Mouse (Mus musculus): ENCODE measurements around the gene Slc39a13. TPM values are rescaled to one million over a fixed set of nuclear protein-coding genes. Genes with fewer than 3 reads are reported as not detected.
"Not testable (repeated sequence)": the region's sequence is repeated elsewhere in the genome, so short reads cannot be mapped to it uniquely, and the experiment has no call there.

Slc39a13 gene
- polyA plus RNA-seq, 1 experiment from 2014 or later: 19.1 TPM

DNA sequence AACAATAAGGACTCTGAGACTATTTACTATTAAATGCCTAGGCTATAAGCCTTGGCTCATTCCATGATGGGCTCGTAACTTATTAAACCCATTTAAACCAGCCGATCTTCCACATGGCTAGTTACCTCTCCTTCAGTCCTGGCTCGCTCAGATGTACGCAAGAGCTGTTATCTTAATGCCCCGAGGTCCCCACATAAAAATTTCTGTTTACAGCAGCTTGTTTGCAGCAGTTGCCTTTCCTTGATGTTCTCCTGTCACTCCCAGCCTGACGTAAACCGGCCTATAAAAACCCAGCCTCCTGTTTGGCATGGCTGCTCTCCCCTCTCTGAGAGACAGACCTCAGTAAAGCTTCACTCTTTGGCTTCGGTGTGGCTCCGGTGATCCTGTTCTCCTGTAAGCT lies 22.9 kb downstream of the Slc39a13 start:
- Histone ChIP-seq H3K27me3 (ENCODE audit: control insufficient read depth, insufficient read depth, low read length) (no peaks in the 10 kb centered on the region), H3K4me1 (replicated peaks; ENCODE audit: control insufficient read depth, insufficient read depth) (no peaks in the 10 kb centered on the region), H3K4me2 (replicated peaks; ENCODE audit: low read depth) (no peak overlapping the region), H3K9ac (ENCODE audit: low read length) (no peak overlapping the region), H3K27ac (replicated peaks) (no peak overlapping the region), H3K9me3 (ENCODE audit: control insufficient read depth, low read length) (no peaks in the 10 kb centered on the region), H3K36me3 (ENCODE audit: control insufficient read depth, insufficient read depth, low read length) (no peaks in the 10 kb centered on the region), H3K4me3 (ENCODE audit: low read depth, low read length) (no peak overlapping the region)
- DNase-seq (ENCODE audit: low spot score) (no peak), ATAC-seq (ENCODE audit: low FRiP score, low TSS enrichment) (no peak)
- WGBS: 82% methylated on average over 9 of the region's 9 CpGs
- TF ChIP-seq EP300 (optimal IDR thresholded peaks at IDR 0.05) (no peak), CTCF (IDR thresholded peaks at IDR 0.05; ENCODE audit: low read depth) (no peak)

DNA sequence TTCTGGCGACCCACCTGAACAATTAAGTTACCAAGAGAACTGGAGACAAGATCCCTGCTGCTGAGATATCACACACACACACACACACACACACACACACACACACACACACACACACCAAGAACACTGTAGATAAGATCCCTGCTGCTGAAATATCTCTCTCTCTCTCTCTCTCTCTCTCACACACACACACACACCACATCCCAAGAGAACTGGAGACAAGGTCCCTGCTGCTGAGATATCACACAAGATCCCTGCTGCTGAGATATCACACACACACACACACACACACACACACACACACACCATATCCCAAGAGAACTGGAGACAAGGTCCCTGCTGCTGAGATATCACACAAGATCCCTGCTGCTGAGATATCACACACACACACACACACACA lies 24.4 kb downstream of the Slc39a13 start:
- H3K27ac ChIP-seq (replicated peaks); H3K4me3 ChIP-seq (ENCODE audit: low read depth, low read length); ATAC-seq (ENCODE audit: low FRiP score, low TSS enrichment); H3K4me2 ChIP-seq (replicated peaks; ENCODE audit: low read depth); H3K4me1 ChIP-seq (replicated peaks; ENCODE audit: control insufficient read depth, insufficient read depth); H3K36me3 ChIP-seq (ENCODE audit: control insufficient read depth, insufficient read depth, low read length); H3K9ac ChIP-seq (ENCODE audit: low read length); H3K27me3 ChIP-seq (ENCODE audit: control insufficient read depth, insufficient read depth, low read length); H3K9me3 ChIP-seq (ENCODE audit: control insufficient read depth, low read length); DNase-seq (ENCODE audit: low spot score): not testable (repeated sequence)
- WGBS: 94% methylated on average over 1 of the region's 1 CpGs

DNA sequence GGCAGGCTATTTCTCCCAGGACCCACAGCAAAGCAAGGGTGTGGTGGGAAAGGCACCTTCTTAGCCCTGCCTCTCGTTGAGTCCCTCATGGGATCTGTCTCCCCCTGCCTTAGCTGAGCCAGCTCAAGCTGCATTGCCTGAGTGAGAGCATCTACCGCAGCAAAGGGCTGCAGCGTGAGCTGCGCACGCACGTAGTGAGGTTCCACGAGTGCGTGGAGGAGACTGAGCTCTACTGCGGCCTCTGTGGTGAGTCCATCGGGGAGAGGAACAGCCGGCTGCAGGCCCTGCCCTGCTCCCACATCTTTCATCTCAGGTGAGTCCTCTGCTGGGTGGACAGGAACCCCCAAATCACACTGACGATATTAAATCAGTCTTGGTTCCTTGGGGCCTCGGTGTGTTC lies 25.5 kb downstream of the Slc39a13 start:
- Histone ChIP-seq H3K4me3 (ENCODE audit: low read depth, low read length) (no peak overlapping the region), H3K36me3 (ENCODE audit: control insufficient read depth, insufficient read depth, low read length) (no peaks in the 10 kb centered on the region), H3K27me3 (ENCODE audit: control insufficient read depth, insufficient read depth, low read length) (no peaks in the 10 kb centered on the region), H3K4me1 (replicated peaks; ENCODE audit: control insufficient read depth, insufficient read depth) (no peaks in the 10 kb centered on the region), H3K27ac (replicated peaks) (no peak overlapping the region), H3K4me2 (replicated peaks; ENCODE audit: low read depth) (no peak overlapping the region), H3K9ac (ENCODE audit: low read length) (no peak overlapping the region), H3K9me3 (ENCODE audit: control insufficient read depth, low read length) (no peaks in the 10 kb centered on the region)
- ATAC-seq (ENCODE audit: low FRiP score, low TSS enrichment) (no peak), DNase-seq (ENCODE audit: low spot score) (no peak)
- 69% methylated on average over 13 of the region's 13 CpGs for WGBS
- no peak for TF ChIP-seq CTCF (IDR thresholded peaks at IDR 0.05; ENCODE audit: low read depth)
- no peak for TF ChIP-seq EP300 (optimal IDR thresholded peaks at IDR 0.05)

DNA sequence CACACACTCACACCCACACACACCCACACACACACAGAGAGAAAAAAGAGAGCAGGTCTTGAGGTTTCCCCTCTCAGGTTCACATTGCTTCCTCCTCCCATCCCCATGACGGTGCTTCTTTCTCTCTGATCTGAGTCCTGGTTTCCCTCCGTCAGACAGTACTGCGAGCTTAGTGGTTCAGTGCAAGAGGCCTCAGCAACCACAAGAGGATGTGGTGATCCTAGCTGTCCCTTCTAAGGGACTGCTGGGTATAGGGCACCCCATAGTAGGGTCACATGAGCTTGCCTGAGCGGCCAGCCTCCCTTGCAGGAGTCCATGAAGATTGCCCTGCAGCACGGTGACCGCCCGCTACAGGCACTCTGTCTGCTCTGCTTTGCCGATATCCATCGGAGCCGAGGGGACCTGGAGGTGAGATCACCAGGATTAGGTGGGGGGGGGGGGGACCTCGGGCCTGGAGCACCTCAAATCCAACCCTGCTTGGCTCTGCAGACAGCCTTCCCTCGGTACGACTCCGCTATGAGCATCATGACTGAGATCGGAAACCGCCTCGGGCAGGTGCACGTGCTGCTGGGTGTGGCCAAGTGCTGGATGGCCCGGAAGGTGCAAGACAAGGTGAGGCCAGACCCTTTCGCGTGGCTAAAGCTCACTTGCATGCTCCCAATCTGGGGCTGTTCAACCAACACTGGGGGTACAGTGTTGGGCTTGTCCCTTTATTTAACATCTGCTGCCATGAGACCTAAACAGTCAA lies 27.4 kb downstream of the Slc39a13 start:
- Histone ChIP-seq H3K4me3 (ENCODE audit: low read depth, low read length) (no peak overlapping the region), H3K27me3 (ENCODE audit: control insufficient read depth, insufficient read depth, low read length) (no peaks in the 10 kb centered on the region), H3K27ac (replicated peaks) (no peak overlapping the region), H3K36me3 (ENCODE audit: control insufficient read depth, insufficient read depth, low read length) (no peaks in the 10 kb centered on the region), H3K9me3 (ENCODE audit: control insufficient read depth, low read length) (no peaks in the 10 kb centered on the region), H3K4me2 (replicated peaks; ENCODE audit: low read depth) (no peak overlapping the region), H3K9ac (ENCODE audit: low read length) (no peak overlapping the region), H3K4me1 (replicated peaks; ENCODE audit: control insufficient read depth, insufficient read depth) (no peaks in the 10 kb centered on the region)
- TF ChIP-seq CTCF (IDR thresholded peaks at IDR 0.05; ENCODE audit: low read depth): no peak
- no peak for TF ChIP-seq EP300 (optimal IDR thresholded peaks at IDR 0.05)
- 67% methylated on average over 21 of the region's 21 CpGs for WGBS
- no peak for DNase-seq (ENCODE audit: low spot score)
- no peak; the same call in 1 of the 2 replicates for ATAC-seq (ENCODE audit: low FRiP score, low TSS enrichment)

DNA sequence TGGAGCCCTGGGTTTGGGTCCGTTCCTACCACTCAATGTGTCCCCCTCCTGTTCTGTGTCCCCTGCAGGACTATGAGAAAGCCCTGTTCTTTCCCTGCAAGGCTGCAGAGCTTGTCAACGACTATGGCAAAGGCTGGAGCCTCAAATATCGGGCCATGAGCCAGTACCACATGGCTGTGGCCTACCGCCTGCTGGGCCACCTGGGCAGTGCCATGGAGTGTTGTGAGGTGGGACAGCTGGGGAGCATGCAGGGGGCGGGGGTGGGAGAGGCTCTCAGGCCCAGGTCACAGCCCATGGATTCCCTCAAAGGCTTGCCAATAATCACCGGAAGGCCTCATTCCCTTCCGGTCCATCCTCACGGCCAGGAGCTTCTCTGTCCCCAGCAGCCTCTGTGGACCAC lies 28.4 kb downstream of the Slc39a13 start:
- DNase-seq (ENCODE audit: low spot score) (no peak), ATAC-seq (ENCODE audit: low FRiP score, low TSS enrichment) (no peak)
- H3K27me3 ChIP-seq (ENCODE audit: control insufficient read depth, insufficient read depth, low read length): no peaks in the 10 kb centered on the region
- WGBS: 67% methylated on average over 8 of the region's 8 CpGs
- no peak overlapping the region for H3K9ac ChIP-seq (ENCODE audit: low read length)
- no peak overlapping the region for H3K4me3 ChIP-seq (ENCODE audit: low read depth, low read length)
- no peak overlapping the region for H3K4me2 ChIP-seq (replicated peaks; ENCODE audit: low read depth)
- no peak overlapping the region for H3K27ac ChIP-seq (replicated peaks)
- H3K9me3 ChIP-seq (ENCODE audit: control insufficient read depth, low read length): no peaks in the 10 kb centered on the region
- no peaks in the 10 kb centered on the region for H3K36me3 ChIP-seq (ENCODE audit: control insufficient read depth, insufficient read depth, low read length)
- no peaks in the 10 kb centered on the region for H3K4me1 ChIP-seq (replicated peaks; ENCODE audit: control insufficient read depth, insufficient read depth)
- no peak for TF ChIP-seq EP300 (optimal IDR thresholded peaks at IDR 0.05)

DNA sequence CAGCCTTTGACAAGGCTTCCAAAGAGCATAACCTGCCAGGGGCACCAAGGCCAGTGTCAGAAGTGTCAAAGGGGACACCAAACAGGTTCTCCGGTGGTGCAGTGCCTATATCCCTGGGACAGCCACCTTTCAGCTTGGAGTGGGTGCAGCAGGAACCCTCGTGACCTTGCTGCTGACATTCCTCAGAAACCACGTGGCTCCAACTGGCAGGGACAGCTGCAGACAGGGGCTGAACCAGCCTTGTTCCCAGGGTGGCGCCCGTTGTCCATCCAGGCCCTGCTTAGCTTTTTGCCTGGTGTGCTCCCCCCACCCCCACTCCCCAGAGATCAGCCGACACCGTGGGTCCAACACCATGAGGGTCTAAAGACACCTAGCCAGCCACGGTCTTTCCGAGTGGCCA lies 34.8 kb downstream of the Slc39a13 start, which contains the start of gene Rapsn:
Gene Rapsn (plus strand): TSS at position 236 of the 400 bp plus-strand sequence.
- WGBS: 55% methylated on average over 9 of the region's 9 CpGs
- peak; percentile 50 for DNase-seq (ENCODE audit: low spot score)

More for the DNA sequence above, 34.8 kb downstream of the Slc39a13 start, which contains the start of gene Rapsn:
- Histone ChIP-seq H3K27me3 (ENCODE audit: control insufficient read depth, insufficient read depth, low read length) (no peaks in the 10 kb centered on the region), H3K36me3 (ENCODE audit: control insufficient read depth, insufficient read depth, low read length) (no peaks in the 10 kb centered on the region), H3K4me3 (ENCODE audit: low read depth, low read length) (no peak within 1 kb of the TSS), H3K9me3 (ENCODE audit: control insufficient read depth, low read length) (no peaks in the 10 kb centered on the region), H3K27ac (replicated peaks) (no peak within 1 kb of the TSS), H3K4me2 (replicated peaks; ENCODE audit: low read depth) (no peak within 1 kb of the TSS), H3K4me1 (replicated peaks; ENCODE audit: control insufficient read depth, insufficient read depth) (no peaks in the 10 kb centered on the region), H3K9ac (ENCODE audit: low read length) (peak within 1 kb of the TSS; percentile 27; the same call in 1 of the 2 replicates)
- TF ChIP-seq CTCF (IDR thresholded peaks at IDR 0.05; ENCODE audit: low read depth) (no peak), EP300 (optimal IDR thresholded peaks at IDR 0.05) (no peak)
- 0 out of 2 replicates have a peak, but pooled peaks have one; percentile 32 for ATAC-seq (ENCODE audit: low FRiP score, low TSS enrichment)
